Mouse (Mus musculus) G1E (cell line): ENCODE data around the gene Slain1. TPM values are rescaled to one million over a fixed set of nuclear protein-coding genes. Genes with fewer than 3 reads are reported as not detected.

Experiments
- ATAC-seq: 2 replicates; pipeline ENCODE4 v1.8.0; 2016; ENCODE audit warnings: mild to moderate bottlenecking; ENCODE audit not compliant: insufficient number of reproducible peaks, poor library complexity, low FRiP score, severe bottlenecking; ENCODE audit errors: extremely low read depth
- DNase-seq: peaks from one replicate; pipeline ENCODE4 v3.0.0; 2012; ENCODE audit warnings: low spot score
- H3K27me3 ChIP-seq: 2 replicates; pipeline ENCODE4 v1.6.1; 2012; ENCODE audit warnings: mild to moderate bottlenecking, low read length, inconsistent platforms; ENCODE audit not compliant: insufficient read depth
- H3K36me3 ChIP-seq: replicated peaks from 2 replicates; pipeline ENCODE3; 2012; ENCODE audit warnings: mild to moderate bottlenecking, inconsistent platforms
- H3K4me1 ChIP-seq: 2 replicates; pipeline ENCODE4 v1.6.1; 2012; ENCODE audit warnings: low read depth, low read length, inconsistent platforms, mixed read lengths; ENCODE audit not compliant: insufficient read depth
- H3K4me3 ChIP-seq: 2 replicates; pipeline ENCODE4 v1.5.1; 2012; ENCODE audit warnings: low read depth, mild to moderate bottlenecking, inconsistent platforms, low read length, moderate library complexity, mixed read lengths
- H3K9me3 ChIP-seq: replicated peaks from 2 replicates; pipeline ENCODE4 v1.6.1; 2012; ENCODE audit warnings: inconsistent platforms
- CTCF ChIP-seq: IDR thresholded peaks from 2 replicates; pipeline ENCODE4 v1.5.1; 2012; ENCODE audit warnings: low read depth, low read length, inconsistent platforms, mixed read lengths
- GATA1 ChIP-seq: IDR thresholded peaks from 2 replicates; pipeline ENCODE4 v1.6.1; 2012; ENCODE audit warnings: borderline replicate concordance, low read length, inconsistent platforms, mixed read lengths
- GATA2 ChIP-seq: IDR thresholded peaks from 2 replicates; pipeline ENCODE4 v1.6.1; 2012; ENCODE audit warnings: low read depth, low read length, inconsistent platforms, borderline replicate concordance
- POLR2AphosphoS5 ChIP-seq: IDR thresholded peaks from 2 replicates; pipeline ENCODE4 v1.6.1; 2012; ENCODE audit warnings: low read depth, low read length, inconsistent platforms; ENCODE audit not compliant: insufficient replicate concordance
- TAL1 ChIP-seq: conservative IDR thresholded peaks from 2 replicates; pipeline ENCODE4 v1.6.1; 2012; ENCODE audit warnings: low read depth, low read length, inconsistent platforms, mixed read lengths
- polyA plus RNA-seq: library from polyadenylated mRNA; stranded (reverse); fragments of >175 nt; gene quantifications from 2 replicates; pipeline ENCODE4 v1.2.3, GENCODE M21; 2012
- total RNA-seq, 2 experiments: library from RNA; stranded (forward) in 1 of 2; stranded (reverse) in 1 of 2; fragments of 200-1000 nt in 1 of 2; fragments of >200 nt in 1 of 2; fragmentation: Nextera tagmentation in 1 of 2; gene quantifications; 2 replicates each; pipeline ENCODE4 v1.2.3; 2014 to 2017

Gene Slain1
- total RNA-seq (2014; fragmentation: Nextera tagmentation) = not detected in 2 replicates
- 0.11 TPM in 1 of 2 replicates, not detected in the other for total RNA-seq (2017)
- not detected in 2 replicates for polyA plus RNA-seq

- no peak for ATAC-seq
- peak within 1 kb of the TSS; percentile 28; the same call in 1 of the 2 replicates for H3K4me3 ChIP-seq
- no peak for DNase-seq
- TF ChIP-seq TAL1 (no peak), GATA2 (no peak), POLR2AphosphoS5 (no peak), CTCF (no peak), GATA1 (no peak)
- no peaks in the 10 kb centered on the region for H3K36me3 ChIP-seq
- H3K9me3 ChIP-seq = peaks cover 59% of the 10 kb centered on the region
- H3K27me3 ChIP-seq = no peaks in the 10 kb centered on the region
- no peaks in the 10 kb centered on the region for H3K4me1 ChIP-seq
These were observed at the start of gene Slain1 for GRCm38 (mm10) chr14:103649896-103650334. Gene Slain1 (plus strand): TSS chr14:103650228.

- Histone ChIP-seq H3K27me3 (no peaks in the 10 kb centered on the region), H3K4me1 (no peaks in the 10 kb centered on the region), H3K36me3 (no peaks in the 10 kb centered on the region), H3K4me3 (no peak overlapping the region), H3K9me3 (peaks cover 23% of the 10 kb centered on the region)
- TF ChIP-seq CTCF (no peak), GATA2 (no peak)
- no peak for ATAC-seq
- DNase-seq = no peak
These were observed 42.0 kb upstream of the Slain1 start for GRCm38 (mm10) chr14:103608063-103608462.

GRCm38 (mm10) chr14:103613573-103614271, 36.3 kb upstream of the Slain1 start:
- no peaks in the 10 kb centered on the region for H3K27me3 ChIP-seq
- H3K36me3 ChIP-seq = no peaks in the 10 kb centered on the region
- peaks cover 13% of the 10 kb centered on the region for H3K9me3 ChIP-seq
- H3K4me3 ChIP-seq = no peak overlapping the region
- ATAC-seq (no peak), DNase-seq (no peak)
- TF ChIP-seq POLR2AphosphoS5 (no peak), TAL1 (no peak), GATA1 (no peak), GATA2 (no peak), CTCF (no peak)
- no peaks in the 10 kb centered on the region for H3K4me1 ChIP-seq

GRCm38 (mm10) chr14:103614272-103614587, 35.8 kb upstream of the Slain1 start:
- no peak for ATAC-seq
- H3K27me3 ChIP-seq = no peaks in the 10 kb centered on the region
- H3K36me3 ChIP-seq = no peaks in the 10 kb centered on the region
- TF ChIP-seq POLR2AphosphoS5 = no peak
- no peak for TF ChIP-seq CTCF
- no peak for TF ChIP-seq GATA1
- no peak for TF ChIP-seq TAL1
- TF ChIP-seq GATA2 = no peak
- H3K4me1 ChIP-seq = no peaks in the 10 kb centered on the region
- peaks cover 18% of the 10 kb centered on the region for H3K9me3 ChIP-seq
- no peak overlapping the region for H3K4me3 ChIP-seq
- no peak for DNase-seq

- H3K4me1 ChIP-seq = no peaks in the 10 kb centered on the region
- TF ChIP-seq GATA2 = no peak
- no peak for TF ChIP-seq POLR2AphosphoS5
- no peak overlapping the region for H3K4me3 ChIP-seq
- H3K36me3 ChIP-seq = no peaks in the 10 kb centered on the region
- H3K27me3 ChIP-seq = no peaks in the 10 kb centered on the region
- H3K9me3 ChIP-seq = peaks cover 29% of the 10 kb centered on the region
- no peak for ATAC-seq
- no peak for DNase-seq
These were observed 30.3 kb upstream of the Slain1 start for GRCm38 (mm10) chr14:103619756-103620155.

GRCm38 (mm10) chr14:103621207-103621606, 28.8 kb upstream of the Slain1 start:
- no peak for DNase-seq
- Histone ChIP-seq H3K27me3 (no peaks in the 10 kb centered on the region), H3K9me3 (peaks cover 37% of the 10 kb centered on the region), H3K4me1 (no peaks in the 10 kb centered on the region), H3K4me3 (no peak overlapping the region), H3K36me3 (no peaks in the 10 kb centered on the region)
- TF ChIP-seq CTCF = no peak
- TF ChIP-seq GATA1 = no peak
- no peak for TF ChIP-seq POLR2AphosphoS5
- no peak for TF ChIP-seq TAL1
- TF ChIP-seq GATA2 = no peak
- no peak for ATAC-seq

- no peak for ATAC-seq
- H3K36me3 ChIP-seq = no peaks in the 10 kb centered on the region
- H3K9me3 ChIP-seq = peaks cover 48% of the 10 kb centered on the region
- DNase-seq = no peak
- no peak overlapping the region for H3K4me3 ChIP-seq
- H3K27me3 ChIP-seq = no peaks in the 10 kb centered on the region
- TF ChIP-seq GATA2 = no peak
- TF ChIP-seq POLR2AphosphoS5 = no peak
- no peak for TF ChIP-seq GATA1
- TF ChIP-seq TAL1 = no peak
- no peak for TF ChIP-seq CTCF
- no peaks in the 10 kb centered on the region for H3K4me1 ChIP-seq
These were observed 23.9 kb upstream of the Slain1 start for GRCm38 (mm10) chr14:103626100-103626499.
